Mouse (Mus musculus) spleen, adult 12 weeks (tissue): Measurements from ENCODE around the gene Arid3a.

Experiments used
- DNase-seq: peaks from one replicate; pipeline ENCODE4 v3.0.0; 2022; ENCODE audit warnings: low spot score

Gene Arid3a

DNA sequence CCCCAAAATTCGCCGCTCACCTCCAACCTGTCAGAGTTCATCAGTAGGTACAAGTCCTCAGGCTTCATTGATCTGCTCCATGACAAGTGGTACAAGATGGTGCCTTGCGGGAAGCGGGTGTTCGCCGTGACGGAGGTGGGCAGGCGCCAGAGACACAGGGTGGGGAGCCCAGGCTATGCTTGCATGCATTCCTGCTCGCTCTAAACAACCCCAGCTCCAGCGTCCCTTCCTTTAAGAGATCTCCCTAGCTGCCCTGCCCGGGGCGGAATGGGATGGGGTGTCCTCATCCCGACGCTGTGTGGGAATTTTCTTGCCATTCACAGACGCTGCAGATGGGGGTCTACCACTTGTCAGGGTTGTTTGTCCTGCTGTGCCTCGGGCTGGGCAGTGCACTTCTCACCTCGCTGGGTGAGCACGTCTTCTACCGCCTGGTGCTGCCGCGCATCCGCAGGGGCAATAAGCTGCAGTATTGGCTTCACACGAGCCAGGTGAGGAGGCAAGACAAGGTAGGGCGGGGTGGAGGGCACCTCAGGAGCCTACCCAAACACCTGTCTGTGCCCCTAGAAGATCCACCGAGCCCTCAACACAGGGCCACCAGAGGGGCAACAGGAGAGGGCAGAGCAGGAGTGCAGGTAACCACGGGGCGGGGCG lies 49.4 kb downstream of the Arid3a start:
- DNase-seq, result no peak

DNA sequence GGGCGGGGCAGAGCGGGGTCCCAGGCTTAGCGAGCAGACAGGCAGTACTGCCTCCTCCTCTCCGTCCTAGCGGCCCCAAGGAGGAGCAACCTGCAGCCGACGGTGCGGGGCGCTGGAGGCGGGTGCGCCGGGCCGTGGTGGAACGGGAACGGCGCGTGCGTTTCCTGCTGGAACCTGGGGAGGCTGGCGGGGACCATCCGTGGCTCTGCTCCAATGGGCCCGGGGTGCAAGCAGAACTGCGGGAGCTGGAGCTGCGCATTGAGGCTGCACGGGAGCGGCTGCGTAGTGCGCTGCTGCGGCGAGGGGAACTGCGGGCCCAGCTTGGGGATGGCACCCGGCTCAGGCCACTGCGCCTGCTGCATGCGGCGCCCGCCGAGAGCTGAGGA lies 49.9 kb downstream of the Arid3a start:
- no peak for DNase-seq

DNA sequence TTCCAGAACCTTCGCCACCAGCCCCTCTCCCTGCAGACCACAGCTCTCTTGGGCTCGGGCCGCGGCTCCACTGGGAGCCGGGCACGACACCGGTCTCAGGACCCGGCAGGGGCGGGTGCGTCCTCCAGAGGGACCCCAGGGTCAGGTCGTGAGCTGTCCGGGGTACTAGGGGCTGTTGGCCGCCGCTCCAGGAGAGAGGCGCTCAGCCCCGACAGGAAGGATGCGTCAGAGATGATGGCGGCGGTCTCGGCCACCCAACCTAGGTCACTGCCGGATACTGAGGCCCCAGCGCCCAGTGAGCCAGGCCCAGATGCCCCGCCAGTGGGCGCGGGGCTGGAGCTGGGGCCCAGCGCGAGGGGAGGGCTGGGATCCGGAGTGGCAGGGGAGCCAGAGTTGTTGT lies 50.5 kb downstream of the Arid3a start:
- DNase-seq, result no peak

- DNase-seq, result no peak
Observed at GRCm38 (mm10) chr10:79978061-79978460, 51.2 kb downstream of the Arid3a start.

GRCm38 (mm10) chr10:79979401-79980155 lies 52.7 kb downstream of the Arid3a start:
- no peak for DNase-seq

- no peak for DNase-seq
Observed at GRCm38 (mm10) chr10:79983205-79983604, 56.4 kb downstream of the Arid3a start.

GRCm38 (mm10) chr10:79983670-79984069 lies 56.8 kb downstream of the Arid3a start:
- DNase-seq, result peak; percentile 63

- DNase-seq, result peak; percentile 85
Observed at GRCm38 (mm10) chr10:79984195-79984816, 57.5 kb downstream of the Arid3a start, which contains the start of gene Tmem259. TSS of gene Tmem259 (minus strand) at chr10:79984330.

DNA sequence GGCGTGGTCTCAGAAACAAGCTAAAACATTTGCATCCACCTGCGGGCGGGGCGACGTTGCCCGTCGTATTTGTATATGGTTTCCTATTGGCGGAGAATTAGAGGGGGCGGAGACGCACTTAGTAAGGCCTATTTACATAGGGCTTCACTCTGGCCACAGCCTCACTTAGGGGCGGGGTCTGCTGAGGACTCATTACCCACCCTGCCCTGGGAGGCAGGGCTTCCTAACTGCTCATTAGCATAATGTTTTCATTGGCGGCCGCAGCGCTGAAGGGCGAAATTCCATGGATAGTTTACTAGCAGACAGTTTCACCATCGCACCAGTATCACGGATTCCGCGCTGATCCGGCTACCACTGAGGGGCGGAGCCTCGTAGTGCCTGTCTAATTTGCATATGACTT lies 58.0 kb downstream of the Arid3a start:
- DNase-seq, result peak; percentile 93

GRCm38 (mm10) chr10:79985334-79986231 lies 58.7 kb downstream of the Arid3a start:
- peak; percentile 66 for DNase-seq

- DNase-seq, result no peak
Observed at GRCm38 (mm10) chr10:79986232-79986878, 59.5 kb downstream of the Arid3a start.

- DNase-seq, result peak; percentile 84
Observed at GRCm38 (mm10) chr10:79986963-79987362, 60.1 kb downstream of the Arid3a start.

GRCm38 (mm10) chr10:79987771-79988505 lies 61.1 kb downstream of the Arid3a start:
- no peak for DNase-seq

GRCm38 (mm10) chr10:79988506-79989271 lies 61.8 kb downstream of the Arid3a start, which contains the start of gene Cnn2:
TSS of gene Cnn2 (plus strand) at chr10:79988584.
- DNase-seq, result peak; percentile 31

- DNase-seq, result no peak
Observed at GRCm38 (mm10) chr10:79989272-79989786, 62.5 kb downstream of the Arid3a start.

- DNase-seq, result no peak
Observed at GRCm38 (mm10) chr10:79989870-79990269, 63.0 kb downstream of the Arid3a start.

- no peak for DNase-seq
Observed at GRCm38 (mm10) chr10:79991099-79991498, 64.3 kb downstream of the Arid3a start.

DNA sequence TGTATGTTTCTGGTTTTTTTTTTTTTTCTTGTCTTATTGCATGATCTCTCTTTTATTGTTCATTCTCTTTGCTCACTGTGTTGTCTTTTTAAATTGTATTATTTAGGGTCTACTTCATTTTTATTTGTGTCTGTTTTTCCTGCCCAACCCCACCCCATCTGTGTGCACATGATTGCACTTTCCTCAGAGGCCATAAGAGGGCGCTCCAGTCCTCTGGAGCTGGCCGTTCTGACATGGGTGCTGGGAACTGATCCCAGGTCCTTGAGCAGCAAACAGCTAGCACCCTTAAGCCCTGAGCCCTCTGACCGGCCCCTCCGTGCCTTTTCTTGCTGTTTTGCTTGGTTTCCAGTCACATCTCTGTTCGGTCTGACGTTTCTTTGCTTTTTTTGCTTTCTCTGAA lies 64.7 kb downstream of the Arid3a start:
- DNase-seq, result no peak

GRCm38 (mm10) chr10:79994397-79995115 lies 67.7 kb downstream of the Arid3a start:
- DNase-seq, result peak; percentile 51
